Mouse (Mus musculus) heart, embryonic 12.5 days (tissue): ENCODE measurements at regions not wholly inside any gene's neighbourhood (a gene's known extent, or its start where the extent isn't known, plus 50 kb on each side); places are given as distances from the start of the nearest gene placed in this dataset.

Experiments
- ATAC-seq: fragments of 200-750 bp; cut with Nextera tagmentation; 2 replicates; pipeline ENCODE4 v1.8.0; 2017; ENCODE audit warnings: moderate TSS enrichment, moderate library complexity; ENCODE audit not compliant: insufficient number of reproducible peaks, low FRiP score
- H3K27ac ChIP-seq: fragments of 300-500 bp; sonication (generic); 2 replicates; pipeline ENCODE4 v1.5.1; 2016; ENCODE audit warnings: mild to moderate bottlenecking, moderate library complexity; ENCODE audit not compliant: poor library complexity, severe bottlenecking
- H3K27me3 ChIP-seq: fragments of 300-500 bp; sonication (generic); replicated peaks from 2 replicates; pipeline ENCODE4 v1.6.1; 2016; ENCODE audit warnings: mild to moderate bottlenecking, moderate library complexity
- H3K36me3 ChIP-seq: fragments of 300-500 bp; sonication (generic); 2 replicates; pipeline ENCODE4 v1.6.1; 2016; ENCODE audit warnings: mild to moderate bottlenecking, moderate library complexity
- H3K4me1 ChIP-seq: fragments of 300-500 bp; sonication (generic); replicated peaks from 2 replicates; pipeline ENCODE4 v1.6.1; 2016; ENCODE audit warnings: mild to moderate bottlenecking
- H3K4me2 ChIP-seq: fragments of 300-500 bp; sonication (generic); 2 replicates; pipeline ENCODE4 v1.6.1; 2016; ENCODE audit warnings: mild to moderate bottlenecking, moderate library complexity
- H3K4me3 ChIP-seq: fragments of 300-500 bp; sonication (generic); 2 replicates; pipeline ENCODE4 v1.5.1; 2016; ENCODE audit warnings: mild to moderate bottlenecking
- H3K9ac ChIP-seq: fragments of 300-500 bp; sonication (generic); 2 replicates; pipeline ENCODE4 v1.6.1; 2016; ENCODE audit warnings: mild to moderate bottlenecking, moderate library complexity
- H3K9me3 ChIP-seq: fragments of 300-500 bp; sonication (generic); replicated peaks from 2 replicates; pipeline ENCODE4 v1.6.1; 2016; ENCODE audit warnings: mild to moderate bottlenecking, moderate library complexity
- WGBS: fragments of 180-500 bp; shearing (Covaris S2); methylation state at CpG from one replicate; pipeline ENCODE4 v1.1.7; 2016; 5-methylcytosine and 5-hydroxymethylcytosine counted together

DNA sequence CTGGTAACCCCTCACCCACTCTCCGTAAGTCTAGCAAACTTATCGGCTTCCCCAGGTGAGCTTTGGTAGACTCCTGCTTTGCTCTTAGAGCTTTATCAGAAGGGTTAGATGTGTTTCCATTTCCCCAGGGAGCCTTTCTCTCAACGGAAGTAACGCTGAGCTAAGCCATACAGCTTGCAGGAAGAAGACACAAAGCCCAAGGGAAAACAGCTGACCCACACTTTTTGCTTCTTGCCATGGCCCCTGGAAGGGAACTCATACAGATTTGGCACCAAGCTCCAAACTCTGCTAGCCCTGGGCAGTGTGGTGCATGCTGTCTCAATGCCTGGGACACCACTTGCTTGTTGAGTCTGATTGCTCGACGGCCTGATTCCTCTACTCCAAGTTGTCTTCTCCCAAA lies 242.6 kb downstream of the Sipa1l2 start:
- Histone ChIP-seq H3K9me3 (no peaks in the 10 kb centered on the region), H3K27ac (peak overlapping the region; percentile 88), H3K4me3 (no peak overlapping the region), H3K36me3 (no peaks in the 10 kb centered on the region), H3K4me1 (peaks cover 70% of the 10 kb centered on the region), H3K27me3 (no peaks in the 10 kb centered on the region), H3K4me2 (no peak overlapping the region), H3K9ac (no peak overlapping the region)
- WGBS = 57% methylated on average over 6 of the region's 6 CpGs
- ATAC-seq = no peak

- Histone ChIP-seq H3K4me1 (peaks cover 66% of the 10 kb centered on the region), H3K36me3 (no peaks in the 10 kb centered on the region), H3K27ac (no peak overlapping the region), H3K4me3 (no peak overlapping the region), H3K9ac (no peak overlapping the region), H3K4me2 (no peak overlapping the region), H3K27me3 (no peaks in the 10 kb centered on the region), H3K9me3 (no peaks in the 10 kb centered on the region)
- WGBS = 87% methylated on average over 6 of the region's 6 CpGs
- ATAC-seq = no peak
These were observed 243.9 kb downstream of the Sipa1l2 start for GRCm38 (mm10) chr8:125325736-125326135.

DNA sequence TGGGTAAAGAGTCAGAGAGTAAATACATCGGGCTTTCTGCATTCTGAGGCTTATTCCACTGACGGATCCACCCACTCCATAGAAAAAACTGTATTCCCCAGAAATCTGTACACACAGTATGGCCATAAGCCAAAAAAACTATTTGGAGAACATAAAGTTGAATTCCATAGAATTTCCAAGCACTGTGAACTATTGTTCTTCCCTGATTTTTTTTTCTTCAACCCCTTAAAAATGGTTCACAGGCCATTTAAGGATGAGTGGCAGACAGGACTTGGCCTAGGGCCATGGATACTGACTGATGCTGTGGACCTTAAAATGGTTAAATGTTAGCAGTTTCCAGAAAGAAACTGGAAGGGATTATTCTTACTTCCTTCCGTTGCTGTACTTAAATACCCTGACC lies 247.0 kb downstream of the Sipa1l2 start:
- Histone ChIP-seq H3K4me3 (no peak overlapping the region), H3K4me2 (no peak overlapping the region), H3K27me3 (no peaks in the 10 kb centered on the region; the same call in 1 of the 2 replicates), H3K9ac (no peak overlapping the region), H3K27ac (no peak overlapping the region), H3K9me3 (no peaks in the 10 kb centered on the region), H3K4me1 (peaks cover 49% of the 10 kb centered on the region), H3K36me3 (no peaks in the 10 kb centered on the region)
- 73% methylated on average over 3 of the region's 3 CpGs for WGBS
- ATAC-seq = no peak

GRCm38 (mm10) chr8:125317584-125317991 lies 252.0 kb downstream of the Sipa1l2 start:
- no peak overlapping the region for H3K9ac ChIP-seq
- no peak overlapping the region for H3K4me3 ChIP-seq
- WGBS = 88% methylated on average over 6 of the region's 6 CpGs
- no peaks in the 10 kb centered on the region; the same call in 1 of the 2 replicates for H3K27me3 ChIP-seq
- H3K9me3 ChIP-seq = no peaks in the 10 kb centered on the region
- no peaks in the 10 kb centered on the region for H3K36me3 ChIP-seq
- ATAC-seq = no peak
- peaks cover 34% of the 10 kb centered on the region for H3K4me1 ChIP-seq
- no peak overlapping the region for H3K4me2 ChIP-seq
- no peak overlapping the region for H3K27ac ChIP-seq

DNA sequence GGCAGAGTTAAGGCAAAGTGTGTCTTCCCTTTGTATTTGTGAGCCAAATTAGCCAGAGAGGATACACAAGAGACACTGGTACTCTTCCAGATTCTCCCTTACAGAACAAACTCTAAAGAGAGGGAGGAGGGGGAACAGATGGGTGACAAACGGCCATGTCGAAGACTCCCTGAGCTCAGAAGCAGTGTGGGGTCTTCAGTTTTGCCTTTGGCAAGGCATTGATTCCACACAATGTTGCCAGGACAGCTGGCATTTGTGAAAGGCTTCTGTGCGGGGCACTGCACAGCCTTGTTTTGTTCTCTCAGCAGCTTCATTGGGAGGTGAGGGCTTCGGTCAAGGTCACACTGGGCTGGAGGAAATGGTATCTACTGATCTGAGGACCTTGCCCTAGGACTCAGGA lies 253.9 kb downstream of the Sipa1l2 start:
- 82% methylated on average over 4 of the region's 4 CpGs for WGBS
- Histone ChIP-seq H3K9ac (no peak overlapping the region), H3K36me3 (no peaks in the 10 kb centered on the region), H3K9me3 (no peaks in the 10 kb centered on the region), H3K4me1 (peaks cover 44% of the 10 kb centered on the region), H3K4me2 (no peak overlapping the region), H3K27ac (no peak overlapping the region), H3K27me3 (no peaks in the 10 kb centered on the region; the same call in 1 of the 2 replicates), H3K4me3 (no peak overlapping the region)
- no peak for ATAC-seq

DNA sequence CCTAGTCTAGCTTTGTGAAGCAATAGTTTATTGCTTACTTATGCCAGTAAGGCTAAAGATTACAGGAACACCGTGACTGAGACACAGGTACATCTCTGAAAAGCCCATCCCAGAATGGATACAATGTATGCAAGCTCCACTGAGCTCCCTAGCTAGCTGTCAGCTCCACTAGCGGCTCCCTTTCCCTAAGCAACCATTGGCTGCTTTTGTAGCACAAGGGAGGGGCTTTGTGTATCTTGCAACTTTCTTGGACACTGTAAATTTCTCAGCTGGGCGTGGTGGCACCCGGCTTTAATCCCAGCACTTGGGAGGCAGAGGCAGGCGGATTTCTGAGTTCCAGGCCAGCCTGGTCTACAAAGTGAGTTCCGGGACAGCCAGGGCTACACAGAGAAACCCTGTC lies 254.6 kb downstream of the Sipa1l2 start:
- no peak for ATAC-seq
- Histone ChIP-seq H3K9me3 (no peaks in the 10 kb centered on the region), H3K36me3 (no peaks in the 10 kb centered on the region), H3K4me1 (peaks cover 37% of the 10 kb centered on the region), H3K4me3 (no peak overlapping the region), H3K9ac (no peak overlapping the region), H3K27me3 (no peaks in the 10 kb centered on the region; the same call in 1 of the 2 replicates), H3K27ac (peak overlapping the region; percentile 45; the same call in 1 of the 2 replicates), H3K4me2 (no peak overlapping the region; the same call in 1 of the 2 replicates)
- WGBS = 66% methylated on average over 6 of the region's 6 CpGs

DNA sequence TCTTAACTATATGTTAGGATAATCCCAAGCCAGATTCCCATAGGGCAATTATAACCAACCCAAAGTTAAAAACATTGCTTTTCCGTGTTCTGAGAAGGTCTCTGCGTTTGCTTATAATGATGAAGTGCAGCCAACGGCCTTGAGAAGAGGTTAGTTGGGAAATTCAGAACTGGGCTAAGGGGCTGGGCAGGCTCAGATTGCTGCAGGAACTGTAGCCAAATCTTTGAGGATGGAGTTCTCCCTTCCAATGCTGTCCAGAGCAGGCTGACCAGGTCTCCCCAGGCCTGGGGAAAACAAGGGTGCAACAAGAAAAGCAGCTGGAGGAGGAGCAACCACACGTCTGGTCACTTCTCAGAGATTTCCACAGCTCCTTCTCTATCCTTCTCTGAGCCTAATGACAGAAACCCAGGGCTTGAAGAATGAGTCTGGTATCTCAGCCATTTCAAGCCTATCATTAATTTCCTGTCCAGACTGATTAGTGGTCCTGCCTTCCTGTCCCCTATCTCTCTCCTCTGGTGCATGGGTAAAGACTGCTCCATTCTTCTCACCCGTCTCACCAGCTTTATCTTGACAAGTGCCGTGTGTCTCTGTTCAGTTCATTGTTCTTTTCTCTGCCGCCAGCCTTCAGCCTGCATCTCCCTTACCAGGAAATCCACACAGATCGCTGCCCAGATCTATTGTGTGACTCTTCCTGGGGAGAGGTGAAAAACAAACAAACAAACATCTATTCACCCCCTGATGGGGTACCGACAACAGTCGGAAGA lies 255.2 kb downstream of the Sipa1l2 start:
- H3K4me1 ChIP-seq = peaks cover 34% of the 10 kb centered on the region
- H3K36me3 ChIP-seq = no peaks in the 10 kb centered on the region
- H3K4me3 ChIP-seq = no peak overlapping the region
- peak; percentile 62; the same call in 1 of the 2 replicates for ATAC-seq
- no peak overlapping the region; the same call in 1 of the 2 replicates for H3K4me2 ChIP-seq
- no peaks in the 10 kb centered on the region; the same call in 1 of the 2 replicates for H3K27me3 ChIP-seq
- no peak overlapping the region for H3K9ac ChIP-seq
- WGBS = 31% methylated on average over 10 of the region's 10 CpGs
- H3K9me3 ChIP-seq = no peaks in the 10 kb centered on the region
- H3K27ac ChIP-seq = peak overlapping the region; percentile 45

- H3K4me1 ChIP-seq = peaks cover 34% of the 10 kb centered on the region
- no peaks in the 10 kb centered on the region for H3K27me3 ChIP-seq
- no peaks in the 10 kb centered on the region for H3K9me3 ChIP-seq
- H3K36me3 ChIP-seq = no peaks in the 10 kb centered on the region
- no peak for ATAC-seq
- H3K4me3 ChIP-seq = no peak overlapping the region
- WGBS = 63% methylated on average over 11 of the region's 11 CpGs
- no peak overlapping the region for H3K4me2 ChIP-seq
- no peak overlapping the region for H3K27ac ChIP-seq
- H3K9ac ChIP-seq = no peak overlapping the region
These were observed 257.4 kb downstream of the Disc1 start for GRCm38 (mm10) chr8:125311228-125312053.
